ENCODE assay signal across 8 mouse cellular contexts in genomic region chr10:117063254-117064021, GRCm38 (mm10). TPM values are rescaled to one million over a fixed set of nuclear protein-coding genes. Genes with fewer than 3 reads are reported as not detected.
A peak's percentile ranks its signal among the peaks of the same experiment; 100 is the strongest.
DNase-seq lines count a peak whose midpoint lies in the region; ATAC-seq and TF ChIP-seq lines count a peak whose summit lies in the region.

Cct2 (minus strand) TSS chr10:117063814.

- WGBS in forebrain, embryonic 13.5 days, result under 1% methylated on average over 67 of the region's 68 CpGs
- WGBS in large intestine, adult 2 months, result under 1% methylated on average over 68 of the region's 68 CpGs
- 2% methylated on average over 67 of the region's 68 CpGs for WGBS in liver, postnatal 0 days (ENCODE audit: insufficient replicate concordance)
- under 1% methylated on average over 65 of the region's 68 CpGs for WGBS in neural tube, embryonic 14.5 days

- no peaks in the 10 kb centered on the region for H3K9me3 ChIP-seq in E14TG2a.4 (ENCODE audit: low read length)
- no peaks in the 10 kb centered on the region for H3K9me3 ChIP-seq in forebrain, embryonic 13.5 days (replicated peaks)
- no peaks in the 10 kb centered on the region for H3K9me3 ChIP-seq in liver, postnatal 0 days (ENCODE audit: low read length)
- no peaks in the 10 kb centered on the region for H3K9me3 ChIP-seq in neural tube, embryonic 14.5 days (ENCODE audit: control insufficient read depth, low read length)

- H3K27me3 ChIP-seq in E14TG2a.4 (ENCODE audit: insufficient read depth, low read length), result no peaks in the 10 kb centered on the region
- H3K27me3 ChIP-seq in forebrain, embryonic 13.5 days, result no peaks in the 10 kb centered on the region
- H3K27me3 ChIP-seq in liver, postnatal 0 days (ENCODE audit: insufficient read depth, low read length), result no peaks in the 10 kb centered on the region
- H3K27me3 ChIP-seq in neural tube, embryonic 14.5 days (ENCODE audit: control insufficient read depth, insufficient read depth, low read length), result no peaks in the 10 kb centered on the region

- peak within 1 kb of the TSS; percentile 76 for H3K27ac ChIP-seq in forebrain, embryonic 13.5 days
- H3K27ac ChIP-seq in liver, postnatal 0 days (ENCODE audit: low read depth), result peak within 1 kb of the TSS; percentile 89
- peak within 1 kb of the TSS; percentile 88 for H3K27ac ChIP-seq in neural tube, embryonic 14.5 days (ENCODE audit: low read depth, low read length)

- ATAC-seq in forebrain, embryonic 13.5 days, result peak; percentile 95
- ATAC-seq in liver, postnatal 0 days, result peak; percentile 95
- ATAC-seq in neural tube, embryonic 14.5 days (ENCODE audit: low read depth), result peak; percentile 94

- peaks cover 42% of the 10 kb centered on the region for H3K4me1 ChIP-seq in E14TG2a.4 (replicated peaks; ENCODE audit: low read depth, low read length)
- H3K4me1 ChIP-seq in forebrain, embryonic 13.5 days, result peaks cover 10% of the 10 kb centered on the region
- H3K4me1 ChIP-seq in liver, postnatal 0 days (ENCODE audit: insufficient read depth), result no peaks in the 10 kb centered on the region
- peaks cover 6% of the 10 kb centered on the region; the same call in 1 of the 2 replicates for H3K4me1 ChIP-seq in neural tube, embryonic 14.5 days (ENCODE audit: control insufficient read depth, insufficient read depth, low read length)

- TF ChIP-seq CTCF in E14TG2a.4 (conservative IDR thresholded peaks at IDR 0.05; ENCODE audit: low read length), result no peak
- no peak for TF ChIP-seq CTCF in liver, postnatal 0 days (IDR thresholded peaks at IDR 0.05; ENCODE audit: low read depth)

- DNase-seq in c-Kit-positive CD71-positive TER-119-positive erythroid progenitor cells, embryonic 14.5 days (ENCODE audit: low spot score), result peak; percentile 96
- DNase-seq in heart, postnatal 10 days, result peak; percentile 92
- DNase-seq in large intestine, adult 2 months (ENCODE audit: low read depth, low spot score), result peak; percentile 81
- DNase-seq in liver, postnatal 0 days, result peak; percentile 99
- peak; percentile 96 for DNase-seq in testis, postnatal 10 days (ENCODE audit: low spot score)

- H3K36me3 ChIP-seq in E14TG2a.4 (ENCODE audit: insufficient read depth, low read length), result peaks cover 46% of the 10 kb centered on the region
- peaks cover 37% of the 10 kb centered on the region for H3K36me3 ChIP-seq in forebrain, embryonic 13.5 days (ENCODE audit: poor library complexity, severe bottlenecking)
- peaks cover 33% of the 10 kb centered on the region for H3K36me3 ChIP-seq in liver, postnatal 0 days (replicated peaks; ENCODE audit: insufficient read depth, low read length)
- H3K36me3 ChIP-seq in neural tube, embryonic 14.5 days (ENCODE audit: control insufficient read depth, insufficient read depth, low read length), result peaks cover 18% of the 10 kb centered on the region

- H3K9ac ChIP-seq in forebrain, embryonic 13.5 days, result peak within 1 kb of the TSS; percentile 79
- H3K9ac ChIP-seq in liver, postnatal 0 days (replicated peaks), result peak within 1 kb of the TSS; percentile 86
- H3K9ac ChIP-seq in neural tube, embryonic 14.5 days (replicated peaks; ENCODE audit: low read depth, low read length), result peak within 1 kb of the TSS; percentile 60

- intact Hi-C loops in heart, postnatal 10 days (cut with DNase I), result loop anchor here (5.0 kb wide), 1 partner anchor 144 kb away; no protein-coding TSS in a partner anchor

- TF ChIP-seq EP300 in liver, postnatal 0 days (IDR thresholded peaks at IDR 0.05; ENCODE audit: low read depth), result 0 out of 2 replicates have a peak, but pooled peaks have one; percentile 10

- peak within 1 kb of the TSS; percentile 99 for H3K4me3 ChIP-seq in E14TG2a.4 (replicated peaks; ENCODE audit: low read length)
- H3K4me3 ChIP-seq in forebrain, embryonic 13.5 days, result peak within 1 kb of the TSS; percentile 92
- peak within 1 kb of the TSS; percentile 95 for H3K4me3 ChIP-seq in liver, postnatal 0 days (ENCODE audit: low read depth, low read length)
- H3K4me3 ChIP-seq in neural tube, embryonic 14.5 days (ENCODE audit: low read depth, low read length), result peak within 1 kb of the TSS; percentile 54

- H3K4me2 ChIP-seq in forebrain, embryonic 13.5 days, result peak within 1 kb of the TSS; percentile 83
- H3K4me2 ChIP-seq in liver, postnatal 0 days (ENCODE audit: low read depth, low read length), result peak within 1 kb of the TSS; percentile 80
- peak within 1 kb of the TSS; percentile 80 for H3K4me2 ChIP-seq in neural tube, embryonic 14.5 days (ENCODE audit: low read depth, low read length)

RNA-seq across cellular contexts. Expression of gene Cct2, which starts in this region (rescaled TPM):
- 281 and 294 TPM in 2 replicates for polyA plus RNA-seq in forebrain, embryonic 13.5 days (2015; fragmentation: Nextera tagmentation; extraction: Ambion mirVana)
- 100 to 1,000 TPM; 160 to 179 TPM for total RNA-seq in heart, postnatal 10 days (2021)
- 94.0 and 107 TPM in 2 replicates for polyA plus RNA-seq in large intestine, adult 2 months (2012; rRNA removed)
- 101 and 105 TPM in 2 replicates for polyA plus RNA-seq in liver, postnatal 0 days (2015; fragmentation: Nextera tagmentation; extraction: Ambion mirVana)
- polyA plus RNA-seq in neural tube, embryonic 14.5 days (2014; fragmentation: Nextera tagmentation; extraction: Ambion mirVana), result 272 and 288 TPM in 2 replicates

Comparison
In these comparisons a context has a peak if more than half of its experiments do, and no peak if none do; other contexts are left out.
1. Peak in every context shown above with its lines: DNase-seq, ATAC-seq, H3K4me3 ChIP-seq and H3K27ac ChIP-seq.